Mouse (Mus musculus) right cerebral cortex, postnatal 10 days (tissue): ENCODE measurements around the gene Tada1.

Experiments used
- DNase-seq, 2 experiments: peaks; one replicate each; pipeline ENCODE4 v3.0.0; 2021; ENCODE audit warnings: low spot score in 2 of 2

The Tada1 gene

DNA sequence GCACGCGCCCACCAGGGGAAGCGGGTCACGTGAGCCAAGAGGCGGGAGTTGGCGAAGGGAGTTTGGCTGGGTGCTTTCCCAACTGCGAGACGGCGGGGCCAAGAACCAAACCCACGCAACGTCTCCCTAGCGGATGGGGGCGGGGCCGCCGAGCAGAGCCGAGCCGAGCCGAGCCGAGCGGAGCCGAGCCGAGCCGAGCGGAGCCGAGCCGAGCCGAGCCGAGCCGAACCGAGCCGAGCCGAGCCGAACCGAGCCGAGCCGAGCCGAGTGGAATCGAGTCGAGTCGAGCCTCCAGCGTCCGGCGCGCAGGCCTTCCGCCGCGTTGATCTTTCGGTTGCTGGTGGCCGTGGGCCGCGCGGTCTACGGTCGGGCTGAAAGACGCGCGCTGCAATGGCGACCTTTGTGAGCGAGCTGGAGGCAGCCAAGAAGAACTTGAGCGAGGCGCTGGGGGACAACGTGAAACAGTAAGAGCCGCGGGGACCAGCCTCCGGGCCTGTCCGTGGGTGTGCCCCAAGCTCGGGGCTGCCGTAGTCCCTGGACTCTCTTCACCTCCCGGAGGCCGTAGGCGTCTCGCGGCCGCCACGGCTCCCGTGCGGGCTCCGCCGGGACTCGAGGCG, at the start of gene Tada1:
Gene Tada1 (plus strand): TSS at position 85 of the 617 bp plus-strand sequence.
- peak; percentile 95 for DNase-seq

DNA sequence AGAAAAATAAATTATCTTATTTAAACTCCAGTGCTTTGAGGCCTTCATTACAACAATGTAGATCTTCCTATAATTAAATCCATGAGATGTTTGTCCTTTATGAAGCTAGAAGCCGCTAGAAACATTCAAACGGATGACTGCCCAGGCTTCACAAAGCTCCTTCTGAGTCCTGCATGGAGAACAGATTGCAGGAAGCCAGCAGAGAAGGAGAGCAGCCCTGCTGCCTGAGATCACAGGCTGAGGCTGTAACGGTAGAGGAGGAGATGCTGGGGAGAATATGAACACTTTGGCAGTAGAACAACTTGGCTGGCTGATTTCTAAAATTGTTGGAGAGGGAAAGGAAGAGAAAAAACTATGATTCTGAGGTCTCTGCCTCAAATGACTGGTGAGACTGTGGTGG, 48.1 kb upstream of the Tada1 start:
- peak; percentile 43 to 67 for DNase-seq

DNA sequence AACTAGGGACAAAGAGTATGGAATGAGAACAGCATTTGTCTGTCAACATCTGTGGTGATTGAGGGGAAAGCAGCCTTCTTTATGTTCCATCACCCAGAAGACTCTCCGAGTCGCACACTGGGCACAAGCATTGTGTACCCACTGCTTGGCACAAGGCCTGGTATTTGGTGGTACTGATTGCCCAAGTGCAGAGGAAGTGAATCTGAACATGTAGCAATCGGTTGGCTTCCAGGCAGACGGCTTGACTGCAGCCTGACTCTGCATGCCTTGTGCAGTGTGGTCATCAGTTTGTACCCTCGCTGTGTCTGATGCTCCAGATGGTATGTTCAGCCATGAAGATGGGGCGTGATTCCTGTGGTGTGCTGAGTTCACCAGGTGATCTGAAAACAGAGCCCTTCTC, 39.8 kb upstream of the Tada1 start:
- DNase-seq: peak in 1 of 2 experiments; percentile 42

DNA sequence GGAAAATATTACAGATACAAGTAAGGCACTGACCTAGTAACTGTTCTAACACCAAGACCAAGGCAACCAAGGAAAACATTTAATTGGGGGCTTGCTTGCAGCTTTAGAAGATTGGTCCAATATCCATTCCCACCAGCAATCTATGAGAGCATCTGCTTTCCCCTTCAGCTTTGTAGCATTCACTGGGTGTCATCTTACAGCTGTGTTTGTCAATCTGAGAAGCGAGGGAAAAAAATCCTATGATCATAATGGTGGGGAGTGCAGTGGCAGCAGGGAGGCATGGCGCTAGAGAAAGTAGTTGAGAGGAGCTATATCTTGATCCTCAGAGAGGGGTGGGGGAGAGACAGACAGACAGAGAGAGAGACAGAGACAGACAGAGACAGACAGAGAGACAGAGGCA, 36.8 kb upstream of the Tada1 start:
- DNase-seq: no peak

DNA sequence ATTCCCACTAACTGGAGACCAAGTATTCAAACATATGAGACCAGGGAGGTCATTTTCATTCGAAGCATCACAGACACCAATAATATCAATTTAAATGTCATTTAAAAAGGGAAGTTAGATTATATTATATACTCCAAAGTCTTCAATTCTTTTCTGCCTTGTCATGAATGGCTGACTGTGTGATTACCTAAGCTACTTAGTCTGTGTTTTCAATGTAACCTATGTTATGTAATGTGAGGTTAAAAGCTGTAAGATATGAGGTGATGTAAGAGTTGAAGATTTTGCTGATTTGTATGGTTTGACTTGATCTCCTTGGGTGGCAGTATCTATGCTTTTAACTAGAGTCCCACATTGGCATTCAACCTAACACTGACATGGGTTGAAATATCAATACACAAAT, 36.4 kb upstream of the Tada1 start:
- no peak for DNase-seq

DNA sequence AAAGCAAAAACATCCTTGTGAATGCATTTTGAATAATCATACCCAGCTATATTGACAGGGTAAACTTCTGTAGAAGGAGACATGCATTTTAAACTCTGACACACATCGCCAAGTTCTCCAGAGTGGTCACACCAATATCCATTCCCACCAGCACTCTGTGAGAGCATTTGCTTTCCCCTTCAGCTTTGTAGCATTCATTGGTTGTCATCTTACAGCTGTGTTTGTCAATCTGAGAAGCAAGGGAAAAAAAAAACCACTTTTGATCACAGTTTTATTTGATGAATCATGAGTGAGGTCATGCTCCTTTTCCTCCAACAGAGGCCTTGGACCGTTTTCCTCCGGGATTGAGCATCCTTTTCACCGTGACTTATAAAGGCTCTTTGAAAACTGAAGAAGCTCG, 35.3 kb upstream of the Tada1 start:
- no peak for DNase-seq

DNA sequence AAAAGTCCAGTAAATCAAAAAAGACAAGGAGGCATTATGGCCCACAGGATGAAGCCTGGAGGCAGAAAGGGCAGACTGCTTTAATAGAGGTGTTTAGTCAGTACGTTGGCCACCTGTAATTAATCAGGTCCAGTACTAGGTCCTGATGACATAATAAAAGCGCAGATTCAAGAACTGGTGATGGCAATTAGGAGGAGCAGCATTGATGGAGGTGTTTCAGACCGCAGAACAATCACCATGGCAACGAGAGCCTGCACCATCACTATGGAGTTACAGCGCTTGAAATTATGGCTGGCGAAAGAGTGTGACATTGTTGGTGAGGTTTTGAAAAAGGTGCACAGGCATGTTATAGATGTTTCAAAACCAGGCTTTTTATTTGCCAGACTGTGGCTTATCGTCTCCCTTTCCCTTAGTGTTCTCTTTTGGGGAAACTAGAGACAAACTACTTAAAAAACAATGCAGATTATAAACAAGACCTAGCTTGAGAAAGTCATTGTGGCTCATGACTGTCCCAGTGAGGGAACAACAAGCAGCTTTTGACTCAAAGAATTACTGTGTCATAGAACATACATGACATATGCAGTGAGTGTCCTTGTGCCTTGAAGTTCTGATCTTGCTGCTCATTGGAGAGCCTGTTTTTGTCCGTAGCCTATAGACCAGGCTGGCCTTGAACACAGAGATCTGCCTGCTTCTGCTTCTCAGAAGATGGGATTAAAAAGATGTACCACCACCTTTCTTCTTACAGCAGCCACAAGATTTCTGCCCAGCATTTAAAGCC, 34.4 kb upstream of the Tada1 start:
- peak; percentile 49 to 75 for DNase-seq

DNA sequence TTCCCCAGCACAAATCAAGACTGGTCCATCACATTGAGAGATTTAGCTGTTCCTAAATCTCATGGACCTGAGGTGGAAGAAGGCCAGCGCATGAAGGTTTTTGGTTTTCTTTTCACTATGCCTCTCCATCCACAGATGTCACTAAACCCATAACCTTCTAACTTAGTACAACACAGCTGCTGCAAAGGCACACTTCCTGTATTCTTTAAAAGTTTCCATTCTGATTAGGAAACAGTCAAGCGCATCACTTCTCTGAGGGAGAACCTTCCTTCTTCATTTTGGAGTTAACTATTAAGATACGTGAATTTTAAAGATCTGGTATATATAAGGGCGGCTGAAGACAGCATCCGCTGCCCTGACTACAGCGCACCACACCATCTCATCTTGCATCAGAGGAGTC, 33.3 kb upstream of the Tada1 start:
- no peak for DNase-seq

DNA sequence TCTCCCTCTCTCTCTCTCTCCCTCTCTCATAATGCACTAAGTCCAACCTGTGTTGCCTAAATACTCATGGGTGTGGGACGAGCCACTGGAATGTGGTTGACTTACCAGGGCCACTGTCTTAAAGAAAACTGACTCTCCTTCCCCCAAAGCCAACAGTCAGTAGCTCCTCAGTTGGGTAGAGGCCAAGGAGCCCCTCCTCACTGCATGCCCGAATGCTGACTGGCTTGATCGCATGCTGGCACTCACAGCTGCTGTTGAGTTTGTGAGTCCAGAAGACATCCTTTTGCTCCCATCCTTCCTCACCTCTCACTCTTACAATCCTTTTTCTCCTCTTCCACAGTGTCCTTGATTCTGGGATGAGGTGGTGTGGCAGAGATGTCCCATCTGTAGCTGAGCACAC, 32.0 kb upstream of the Tada1 start:
- no peak for DNase-seq

DNA sequence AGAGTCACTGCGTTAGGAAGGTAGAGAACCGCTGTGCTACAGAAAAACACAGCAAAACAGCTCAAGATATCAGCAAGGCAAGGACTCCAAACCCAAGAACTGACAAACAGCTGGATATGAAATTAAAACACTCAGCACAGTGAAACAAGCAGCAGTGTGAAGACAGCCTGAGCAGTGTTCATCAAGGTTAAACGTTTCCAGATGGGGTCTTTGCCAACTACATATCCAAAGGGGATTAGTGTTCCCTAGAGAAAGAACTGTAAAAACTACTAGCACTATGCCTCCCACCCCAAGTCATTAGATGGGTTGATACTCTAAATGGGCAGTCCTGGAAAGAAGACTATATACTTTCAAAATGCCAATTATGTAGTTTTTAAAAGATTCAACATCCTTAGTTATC, 29.6 kb upstream of the Tada1 start:
- DNase-seq: peak in 1 of 2 experiments; percentile 6

DNA sequence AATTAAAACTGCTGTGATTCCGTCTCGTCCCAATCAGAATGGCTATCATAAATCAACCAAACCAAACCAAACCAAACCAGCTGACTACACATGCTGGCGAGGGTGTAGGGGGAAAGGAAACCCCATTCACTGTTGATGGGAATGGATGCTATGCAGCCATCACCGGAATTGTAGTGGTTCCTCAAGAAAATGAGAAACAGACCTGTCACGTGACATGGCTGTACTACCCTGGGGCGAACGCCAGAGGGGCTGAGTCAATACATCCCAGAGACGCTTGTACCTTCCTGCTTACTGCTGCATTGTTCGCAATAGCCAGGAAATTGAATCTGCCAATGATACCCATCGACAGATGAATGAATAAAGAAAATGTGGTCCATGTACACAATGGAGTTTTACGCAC, 29.1 kb upstream of the Tada1 start:
- peak in 1 of 2 experiments; percentile 5 for DNase-seq

DNA sequence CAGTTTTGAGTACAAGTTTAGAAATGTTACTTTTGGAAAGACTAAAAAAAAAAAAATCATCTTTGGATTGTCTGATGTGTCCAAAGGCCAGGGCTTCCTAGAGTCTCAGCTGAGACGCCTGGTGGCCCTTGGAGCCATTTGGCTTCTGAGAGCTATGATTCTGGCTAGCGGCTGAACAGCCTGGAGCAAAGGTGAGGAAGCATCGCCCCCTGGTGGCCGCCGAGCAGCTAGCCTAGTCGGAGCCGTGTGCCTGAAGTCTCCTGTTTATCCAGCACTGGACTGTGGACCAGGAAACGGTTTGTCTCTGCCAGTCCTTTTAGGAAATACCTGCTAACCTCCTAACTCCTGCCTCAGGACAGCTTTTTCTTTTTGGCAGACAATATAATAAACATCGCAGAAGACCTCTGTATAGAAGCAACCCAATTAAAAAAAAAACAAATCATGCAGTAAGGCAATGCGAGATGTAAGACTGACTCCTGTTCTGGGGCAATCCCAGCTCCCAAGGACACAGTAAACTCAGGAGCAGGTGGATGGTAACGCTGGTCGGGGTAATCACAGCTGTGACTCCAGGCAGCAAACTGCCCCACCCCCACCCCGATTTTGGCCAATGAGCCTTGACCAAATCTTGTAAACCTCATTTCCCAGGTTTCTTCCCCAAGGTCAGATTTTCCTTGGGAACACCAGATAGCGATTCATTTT, 18.6 kb upstream of the Tada1 start:
- peak; percentile 90 to 94 for DNase-seq

DNA sequence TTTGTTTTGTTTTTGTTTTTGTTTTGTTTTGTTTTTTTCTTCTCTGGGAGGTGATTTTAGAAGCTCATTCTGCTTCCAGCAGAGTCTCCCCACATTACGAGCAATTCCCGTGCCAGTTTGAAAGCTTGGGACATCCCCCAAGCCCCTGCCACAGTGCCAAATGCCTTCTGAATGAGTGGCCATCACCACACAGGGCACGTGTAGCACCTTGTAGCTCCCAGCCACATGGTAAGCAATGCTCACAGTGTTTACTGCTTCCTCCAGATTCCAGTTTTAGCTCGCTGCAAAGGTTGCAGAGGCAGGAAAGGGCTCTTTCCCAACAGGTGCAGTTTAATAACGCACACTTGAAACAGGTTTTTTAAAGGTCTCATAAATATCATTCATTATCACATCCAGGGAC, 18.0 kb upstream of the Tada1 start:
- DNase-seq: no peak

DNA sequence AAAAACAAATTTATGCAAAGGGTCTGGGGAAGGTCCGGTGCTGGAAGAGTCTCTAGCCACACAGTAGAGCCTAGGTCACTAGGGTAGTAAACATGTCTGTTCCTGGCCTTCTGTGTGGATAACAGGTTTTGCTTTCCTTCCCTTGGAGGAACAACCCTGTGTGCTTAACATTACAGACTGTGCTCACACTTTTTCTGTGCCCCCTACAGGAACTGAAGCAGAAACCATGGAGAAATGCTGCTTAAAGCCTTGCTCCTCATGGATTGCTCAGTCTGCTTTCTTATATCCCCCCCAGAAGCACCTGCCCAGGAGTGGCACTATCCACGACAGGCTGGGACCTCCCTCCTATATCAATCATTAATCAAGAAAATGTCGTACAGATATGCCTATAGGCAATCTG, 17.1 kb upstream of the Tada1 start:
- no peak for DNase-seq

DNA sequence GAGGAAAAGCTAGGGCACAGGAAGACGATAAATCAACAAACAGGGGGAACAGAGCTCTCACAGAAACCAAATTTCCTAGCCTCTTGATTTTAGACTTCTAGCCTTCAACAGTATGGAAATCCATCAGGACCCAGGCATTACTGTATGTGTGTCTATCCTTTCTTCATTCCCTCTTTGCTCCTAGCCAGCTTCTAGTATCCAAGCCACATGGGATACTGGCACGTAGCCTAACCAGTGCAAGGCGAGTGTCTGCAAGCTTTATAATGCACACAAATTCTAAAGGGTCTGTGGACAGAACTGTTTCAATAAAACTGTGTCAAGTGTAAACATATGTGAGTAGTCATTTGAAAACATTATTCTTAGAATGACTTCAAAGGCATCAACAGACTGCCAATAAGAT, 16.2 kb upstream of the Tada1 start:
- no peak for DNase-seq

DNA sequence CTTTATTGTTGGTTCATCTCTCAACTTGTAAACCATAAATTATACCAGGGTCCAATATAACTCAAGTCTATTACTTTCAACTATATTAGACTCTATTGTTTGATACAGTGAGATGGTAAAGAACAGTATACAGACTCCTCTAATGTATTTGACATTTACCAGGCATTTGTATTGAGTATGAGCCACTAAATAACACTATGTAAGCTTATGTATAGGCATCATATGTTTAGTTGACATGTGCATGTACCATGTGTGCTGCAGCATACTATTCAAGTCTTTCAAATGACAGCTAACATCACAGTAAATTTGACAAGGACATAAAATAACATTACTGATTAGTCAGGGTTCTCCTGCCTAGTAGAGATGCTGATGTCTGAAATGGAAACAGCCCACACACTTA, 15.8 kb upstream of the Tada1 start:
- no peak for DNase-seq

DNA sequence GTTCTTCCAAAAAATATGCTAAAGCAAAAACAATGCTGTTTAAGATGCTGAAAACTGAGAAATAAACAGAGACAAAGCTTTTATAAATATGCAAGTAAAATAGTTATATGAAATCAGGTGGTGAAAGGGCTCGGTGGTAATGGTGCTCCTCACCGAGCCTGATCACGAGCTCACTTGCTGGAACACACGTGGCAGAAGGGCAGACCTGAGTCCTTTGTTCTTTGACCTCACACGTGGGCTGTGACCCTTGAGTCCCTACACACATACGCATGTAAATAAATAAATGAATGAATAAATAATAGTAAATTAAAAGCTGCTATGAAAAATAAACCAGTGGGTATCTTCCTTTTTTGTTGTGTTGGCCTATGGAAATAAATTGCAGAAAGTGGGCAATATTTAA, 1.7 kb upstream of the Tada1 start:
- DNase-seq: no peak

DNA sequence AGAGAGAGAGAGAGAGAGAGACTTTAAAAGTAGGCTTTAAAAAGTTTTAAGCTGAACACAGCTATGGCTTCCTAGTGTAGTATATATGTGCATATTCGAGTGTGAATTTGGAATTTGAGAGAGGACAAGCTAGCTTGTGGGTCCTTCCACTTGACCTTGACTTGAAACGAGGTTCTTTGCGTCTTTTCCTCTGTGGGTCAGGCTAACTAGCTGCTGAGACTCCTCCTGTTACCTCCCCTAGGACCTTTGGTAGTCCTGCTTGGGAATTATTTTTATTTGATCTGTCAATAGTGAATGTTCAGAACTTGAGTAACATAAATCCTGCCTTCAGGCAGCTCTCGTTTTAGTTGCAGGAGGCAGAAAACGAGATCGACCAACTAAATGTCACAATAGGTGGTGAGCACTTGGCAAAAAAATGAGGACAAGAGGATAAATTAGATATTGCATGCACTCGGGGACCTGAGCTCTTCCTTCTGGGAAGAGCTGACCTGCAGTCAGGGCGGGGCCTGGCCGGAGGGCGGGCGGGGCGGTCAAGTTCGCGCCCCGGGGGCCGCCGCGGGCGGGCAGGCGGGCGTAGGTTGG, 375 bp upstream of the Tada1 start:
- DNase-seq: no peak

DNA sequence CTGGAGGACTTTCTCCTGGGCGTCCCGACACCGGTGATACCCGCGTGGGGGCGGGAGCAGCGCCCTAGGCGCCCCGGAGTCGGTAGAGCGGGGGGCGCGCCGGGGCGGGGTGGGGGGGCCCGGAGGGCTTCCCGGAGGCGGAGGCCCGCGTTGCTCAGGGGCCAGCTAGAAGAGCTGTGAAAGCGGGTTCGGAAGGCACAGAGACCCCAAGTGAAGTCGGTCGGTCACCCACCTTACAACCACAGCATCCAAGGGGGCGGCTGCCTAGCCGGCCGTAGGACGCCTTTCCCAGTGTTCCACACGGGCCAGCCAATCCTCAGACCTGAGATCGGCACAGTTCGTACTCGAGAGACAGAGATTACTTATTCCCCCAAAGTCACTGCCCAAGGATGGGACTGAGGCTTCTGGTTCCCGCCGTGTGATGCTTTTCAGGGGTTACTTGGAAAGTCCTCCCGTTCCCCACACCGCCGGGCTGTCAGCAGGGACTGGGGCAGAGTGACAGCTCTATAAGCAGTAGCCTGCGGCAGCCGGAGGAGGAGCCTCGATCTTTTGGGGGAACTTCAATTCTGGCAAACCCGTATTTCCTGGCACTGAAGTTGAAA, 834 bp downstream of the Tada1 start:
- peak; percentile 70 to 77 for DNase-seq

DNA sequence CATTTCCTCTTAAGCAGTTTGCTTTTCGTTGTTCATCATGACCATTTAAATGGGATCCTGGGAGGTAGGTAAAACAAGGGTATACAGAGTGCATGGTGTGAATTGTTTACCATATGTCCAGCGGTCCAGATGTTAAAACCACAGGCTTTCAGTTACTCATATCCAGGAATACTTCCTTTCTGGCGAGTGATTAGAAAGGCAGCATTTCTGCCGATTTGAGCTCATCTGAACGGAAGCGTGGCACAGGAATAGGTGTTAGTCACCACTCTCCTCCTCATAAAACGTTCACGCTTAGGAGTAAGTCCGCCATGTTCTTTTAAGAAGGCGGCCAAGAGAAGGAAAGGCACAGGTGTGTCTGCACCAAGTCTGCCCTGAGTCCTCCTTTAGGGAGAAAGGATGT, 2.4 kb downstream of the Tada1 start:
- DNase-seq: no peak

DNA sequence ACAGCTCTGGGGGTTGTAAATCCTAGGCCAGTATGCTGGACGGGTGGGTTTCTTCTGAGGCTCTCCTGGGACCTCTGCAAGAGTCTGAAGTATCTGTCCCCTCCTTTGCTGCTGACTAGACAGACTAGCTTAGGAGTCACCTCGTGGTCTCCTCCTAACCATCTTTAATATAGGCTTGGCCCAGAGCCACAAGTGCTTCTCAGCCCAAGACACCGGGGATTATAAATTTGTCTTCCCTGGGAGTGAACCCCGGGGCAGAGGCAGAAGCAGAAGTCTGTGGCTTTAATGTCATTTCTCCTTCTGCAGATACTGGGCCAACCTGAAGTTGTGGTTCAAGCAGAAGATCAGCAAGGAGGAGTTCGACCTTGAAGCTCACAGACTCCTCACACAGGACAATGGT, 2.9 kb downstream of the Tada1 start:
- DNase-seq: no peak

DNA sequence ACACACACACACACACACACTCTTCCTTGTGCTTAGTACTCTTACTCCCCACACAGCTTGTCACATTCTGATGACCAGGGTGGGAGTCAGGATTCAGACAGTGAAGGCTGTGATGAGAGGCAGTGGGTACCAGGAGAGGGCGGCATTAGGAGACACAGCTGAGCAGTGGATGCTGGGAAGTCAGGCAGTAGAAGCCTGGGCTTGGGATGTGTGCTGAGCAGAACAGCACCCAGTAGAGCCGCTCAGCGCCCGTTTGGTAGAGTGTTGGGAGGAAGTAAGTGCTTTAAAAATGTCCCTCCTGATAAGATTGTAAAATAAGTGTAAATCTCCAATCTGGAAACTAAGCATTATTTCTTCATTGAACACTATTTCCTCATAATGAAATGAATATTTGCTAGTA, 3.7 kb downstream of the Tada1 start:
- no peak for DNase-seq
